Mouse (Mus musculus): ENCODE measurements at regions not wholly inside any gene's neighbourhood (a gene's known extent, or its start where the extent isn't known, plus 50 kb on each side); places are given as distances from the start of the nearest gene placed in this dataset.
"Not testable (repeated sequence)": the region's sequence is repeated elsewhere in the genome, so short reads cannot be mapped to it uniquely, and the experiment has no call there.

DNA sequence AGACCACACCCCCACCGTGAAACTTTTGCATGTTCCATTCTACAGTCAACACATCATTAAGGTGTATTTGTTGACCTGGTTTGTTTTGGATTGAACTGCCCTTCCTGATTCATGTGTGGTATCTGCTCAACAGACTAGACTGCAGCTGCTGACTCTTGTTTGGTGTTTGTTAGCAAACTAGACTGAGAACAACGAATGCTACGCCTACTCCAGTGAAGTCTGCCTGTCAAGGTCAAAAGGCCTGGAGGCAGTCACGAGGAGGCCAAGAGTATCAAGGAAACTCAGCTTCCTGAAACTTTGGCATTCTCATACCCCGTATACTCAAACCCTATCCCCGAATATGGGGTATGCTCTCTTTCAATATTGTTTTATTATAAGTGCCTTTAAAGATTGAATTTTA, 194.2 kb upstream of the Spin1 start:
- H3K9me3 ChIP-seq (replicated peaks); H3K27me3 ChIP-seq (ENCODE audit: insufficient read depth, low read length); DNase-seq (ENCODE audit: low spot score); H3K36me3 ChIP-seq (replicated peaks); H3K4me3 ChIP-seq (ENCODE audit: low read depth, low read length); ATAC-seq (ENCODE audit: extremely low read depth, insufficient number of reproducible peaks, low FRiP score, poor library complexity, severe bottlenecking); H3K4me1 ChIP-seq (ENCODE audit: insufficient read depth, low read depth, low read length): not testable (repeated sequence)

GRCm38 (mm10) chr13:50906910-50907309, 193.8 kb upstream of the Spin1 start:
- Histone ChIP-seq H3K27me3 (ENCODE audit: insufficient read depth, low read length) (no peaks in the 10 kb centered on the region), H3K4me3 (ENCODE audit: low read depth, low read length) (no peak overlapping the region), H3K9me3 (replicated peaks) (no peaks in the 10 kb centered on the region), H3K4me1 (ENCODE audit: insufficient read depth, low read depth, low read length) (no peaks in the 10 kb centered on the region), H3K36me3 (replicated peaks) (no peaks in the 10 kb centered on the region)
- TF ChIP-seq CTCF (IDR thresholded peaks at IDR 0.05; ENCODE audit: low read depth, low read length) (no peak), POLR2AphosphoS5 (IDR thresholded peaks at IDR 0.05; ENCODE audit: insufficient replicate concordance, low read depth, low read length) (no peak), TAL1 (conservative IDR thresholded peaks at IDR 0.05; ENCODE audit: low read depth, low read length) (no peak), GATA2 (IDR thresholded peaks at IDR 0.05; ENCODE audit: borderline replicate concordance, low read depth, low read length) (no peak), GATA1 (IDR thresholded peaks at IDR 0.05; ENCODE audit: borderline replicate concordance, low read length) (no peak)
- DNase-seq (ENCODE audit: low spot score) (no peak), ATAC-seq (ENCODE audit: extremely low read depth, insufficient number of reproducible peaks, low FRiP score, poor library complexity, severe bottlenecking) (no peak)

GRCm38 (mm10) chr13:50912776-50913175, 187.9 kb upstream of the Spin1 start:
- not testable (repeated sequence) for H3K4me1 ChIP-seq (ENCODE audit: insufficient read depth, low read depth, low read length); ATAC-seq (ENCODE audit: extremely low read depth, insufficient number of reproducible peaks, low FRiP score, poor library complexity, severe bottlenecking); H3K9me3 ChIP-seq (replicated peaks)

DNA sequence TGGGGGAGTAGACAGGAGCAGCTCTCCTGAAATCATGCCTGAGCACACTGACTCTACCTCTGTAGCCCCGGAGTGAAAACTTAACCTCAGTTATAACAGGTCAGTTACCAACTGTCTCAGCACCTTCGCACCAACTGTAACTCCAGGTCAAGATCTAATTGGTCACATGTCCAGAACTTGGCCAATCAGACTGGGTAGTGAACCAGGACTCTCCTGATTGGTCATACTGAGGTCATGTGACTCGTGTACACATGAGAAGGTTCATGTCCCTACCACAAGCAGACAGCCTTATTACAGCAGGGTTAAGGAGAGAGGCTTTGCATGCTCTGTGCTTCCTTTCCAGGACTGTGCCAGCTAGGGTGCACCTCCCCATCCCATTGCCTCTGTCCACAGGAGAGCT, 166.7 kb upstream of the Spin1 start:
- not testable (repeated sequence) for H3K27me3 ChIP-seq (ENCODE audit: insufficient read depth, low read length); H3K4me1 ChIP-seq (ENCODE audit: insufficient read depth, low read depth, low read length); H3K9me3 ChIP-seq (replicated peaks); ATAC-seq (ENCODE audit: extremely low read depth, insufficient number of reproducible peaks, low FRiP score, poor library complexity, severe bottlenecking); H3K4me3 ChIP-seq (ENCODE audit: low read depth, low read length); H3K36me3 ChIP-seq (replicated peaks); DNase-seq (ENCODE audit: low spot score)

More at GRCm38 (mm10) chr13:50912776-50913175, 187.9 kb upstream of the Spin1 start:
- not testable (repeated sequence) for H3K36me3 ChIP-seq (replicated peaks); H3K27me3 ChIP-seq (ENCODE audit: insufficient read depth, low read length); H3K4me3 ChIP-seq (ENCODE audit: low read depth, low read length); DNase-seq (ENCODE audit: low spot score)

DNA sequence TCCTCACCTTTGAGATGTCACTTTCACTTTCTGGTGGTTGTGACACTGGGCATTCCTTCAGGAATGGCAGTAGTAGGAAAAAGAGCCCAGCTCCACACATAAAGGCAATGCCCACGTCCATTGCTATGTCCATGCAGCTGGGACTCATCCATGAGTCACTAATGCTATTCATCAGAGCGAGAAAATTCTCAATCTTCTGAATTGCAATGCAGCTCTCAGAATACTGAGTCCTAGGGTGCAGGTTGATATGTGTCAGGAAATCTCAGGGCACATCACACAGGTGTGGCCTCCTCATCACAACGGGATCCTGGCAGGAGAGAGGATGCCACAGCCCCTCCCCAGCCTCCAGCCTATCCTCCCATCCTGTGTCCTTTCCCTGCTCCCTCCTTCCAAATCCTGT, 158.1 kb upstream of the Spin1 start:
- Histone ChIP-seq H3K4me1 (ENCODE audit: insufficient read depth, low read depth, low read length) (no peaks in the 10 kb centered on the region), H3K4me3 (ENCODE audit: low read depth, low read length) (no peak overlapping the region), H3K36me3 (replicated peaks) (no peaks in the 10 kb centered on the region), H3K27me3 (ENCODE audit: insufficient read depth, low read length) (no peaks in the 10 kb centered on the region), H3K9me3 (replicated peaks) (no peaks in the 10 kb centered on the region)
- TF ChIP-seq CTCF (IDR thresholded peaks at IDR 0.05; ENCODE audit: low read depth, low read length) (no peak), GATA2 (IDR thresholded peaks at IDR 0.05; ENCODE audit: borderline replicate concordance, low read depth, low read length) (no peak), TAL1 (conservative IDR thresholded peaks at IDR 0.05; ENCODE audit: low read depth, low read length) (no peak), POLR2AphosphoS5 (IDR thresholded peaks at IDR 0.05; ENCODE audit: insufficient replicate concordance, low read depth, low read length) (no peak), GATA1 (IDR thresholded peaks at IDR 0.05; ENCODE audit: borderline replicate concordance, low read length) (no peak)
- ATAC-seq (ENCODE audit: extremely low read depth, insufficient number of reproducible peaks, low FRiP score, poor library complexity, severe bottlenecking) = no peak
- no peak for DNase-seq (ENCODE audit: low spot score)

GRCm38 (mm10) chr13:50949545-50950226, 151.0 kb upstream of the Spin1 start:
- Histone ChIP-seq H3K4me1 (ENCODE audit: insufficient read depth, low read depth, low read length) (no peaks in the 10 kb centered on the region), H3K4me3 (ENCODE audit: low read depth, low read length) (no peak overlapping the region), H3K36me3 (replicated peaks) (no peaks in the 10 kb centered on the region), H3K9me3 (replicated peaks) (no peaks in the 10 kb centered on the region), H3K27me3 (ENCODE audit: insufficient read depth, low read length) (no peaks in the 10 kb centered on the region)
- no peak for TF ChIP-seq GATA1 (IDR thresholded peaks at IDR 0.05; ENCODE audit: borderline replicate concordance, low read length)
- peak; percentile 82 for TF ChIP-seq CTCF (IDR thresholded peaks at IDR 0.05; ENCODE audit: low read depth, low read length)
- DNase-seq (ENCODE audit: low spot score) (peak; percentile 59), ATAC-seq (ENCODE audit: extremely low read depth, insufficient number of reproducible peaks, low FRiP score, poor library complexity, severe bottlenecking) (no peak)

- TF ChIP-seq GATA2 (IDR thresholded peaks at IDR 0.05; ENCODE audit: borderline replicate concordance, low read depth, low read length) (no peak), POLR2AphosphoS5 (IDR thresholded peaks at IDR 0.05; ENCODE audit: insufficient replicate concordance, low read depth, low read length) (no peak)
- Histone ChIP-seq H3K27me3 (ENCODE audit: insufficient read depth, low read length) (no peaks in the 10 kb centered on the region), H3K4me1 (ENCODE audit: insufficient read depth, low read depth, low read length) (no peaks in the 10 kb centered on the region), H3K36me3 (replicated peaks) (no peaks in the 10 kb centered on the region), H3K4me3 (ENCODE audit: low read depth, low read length) (no peak overlapping the region), H3K9me3 (replicated peaks) (no peaks in the 10 kb centered on the region)
- DNase-seq (ENCODE audit: low spot score) (no peak), ATAC-seq (ENCODE audit: extremely low read depth, insufficient number of reproducible peaks, low FRiP score, poor library complexity, severe bottlenecking) (no peak)
Observed at GRCm38 (mm10) chr13:50954671-50955070, 146.0 kb upstream of the Spin1 start.
